Comparison of ENCODE assay signal across 18 mouse cellular contexts in genomic region chr19:23357253-23357652, GRCm38 (mm10).
"Had no signal": no experiment of that assay in that cellular context is flagged by ENCODE, and none has a peak within 500 bp of the region (broad histone marks: within the 10 kb centered on the region; RNA-seq: fewer than 3 reads in every experiment).

No protein-coding gene starts in this region.

- H3K27ac ChIP-seq: macrophage; midbrain, embryonic 12.5 days; neural tube, embryonic 13.5 days; neural tube, embryonic 15.5 days had no signal

- H3K27me3 ChIP-seq: megakaryocyte, embryonic 14.5 days; midbrain, embryonic 12.5 days; neural tube, embryonic 13.5 days; neural tube, embryonic 15.5 days had no signal

- H3K4me3 ChIP-seq: megakaryocyte, embryonic 14.5 days; midbrain, embryonic 12.5 days; myocyte; neural tube, embryonic 13.5 days; neural tube, embryonic 15.5 days had no signal

- DNase-seq: lung, adult 18-20 months; lung, embryonic 14.5 days; lung, postnatal 10 days; midbrain, embryonic 14.5 days; retina, postnatal 1 day; right cerebral cortex, adult 18-20 months; right cerebral cortex, postnatal 25 days; right cerebral cortex, postnatal 4 days; spleen, adult 18-20 months; thymus, adult 18-20 months; thymus, postnatal 14 days; thymus, postnatal 4 days had no signal

- H3K9ac ChIP-seq: lung, embryonic 14.5 days; midbrain, embryonic 12.5 days; neural tube, embryonic 13.5 days; neural tube, embryonic 15.5 days had no signal

- H3K9me3 ChIP-seq: megakaryocyte, embryonic 14.5 days; midbrain, embryonic 12.5 days; neural tube, embryonic 13.5 days; neural tube, embryonic 15.5 days had no signal

- H3K36me3 ChIP-seq: midbrain, embryonic 12.5 days; neural tube, embryonic 13.5 days; neural tube, embryonic 15.5 days had no signal

- H3K4me2 ChIP-seq: lung, embryonic 14.5 days; midbrain, embryonic 12.5 days; neural tube, embryonic 13.5 days; neural tube, embryonic 15.5 days had no signal

- H3K4me1 ChIP-seq: midbrain, embryonic 12.5 days had no signal
